Mouse (Mus musculus) lung, embryonic 14.5 days (tissue): Measurements from ENCODE around the gene Trim66. TPM values are rescaled to one million over a fixed set of nuclear protein-coding genes. Genes with fewer than 3 reads are reported as not detected.

Experiments used
- ATAC-seq: fragments of 200-750 bp; cut with Nextera tagmentation; 2 replicates; pipeline ENCODE4 v1.8.0; 2017; ENCODE audit warnings: mild to moderate bottlenecking, moderate TSS enrichment, moderate library complexity; ENCODE audit not compliant: insufficient read depth
- DNase-seq: peaks from one replicate; pipeline ENCODE4 v3.0.0-alpha.2; 2015
- H3K27ac ChIP-seq: fragments of 300-500 bp; sonication (generic); 2 replicates; pipeline ENCODE4 v1.5.1; 2014; ENCODE audit warnings: low read depth, mild to moderate bottlenecking, moderate library complexity
- H3K27me3 ChIP-seq: fragments of 300-500 bp; sonication (generic); 2 replicates; pipeline ENCODE4 v1.6.1; 2014; ENCODE audit warnings: low read length, control low read depth; ENCODE audit not compliant: insufficient read depth
- H3K36me3 ChIP-seq: fragments of 300-500 bp; sonication (generic); 2 replicates; pipeline ENCODE4 v1.6.1; 2014; ENCODE audit warnings: control low read depth; ENCODE audit not compliant: insufficient read depth
- H3K4me1 ChIP-seq: fragments of 300-500 bp; sonication (generic); 2 replicates; pipeline ENCODE4 v1.6.1; 2014; ENCODE audit warnings: antibody characterized with exemption, control low read depth; ENCODE audit not compliant: insufficient read depth
- H3K4me2 ChIP-seq: fragments of 300-500 bp; sonication (generic); 2 replicates; pipeline ENCODE4 v1.6.1; 2014; ENCODE audit warnings: mild to moderate bottlenecking
- H3K4me3 ChIP-seq: fragments of 300-500 bp; sonication (generic); 2 replicates; pipeline ENCODE4 v1.5.1; 2014; ENCODE audit warnings: low read depth, low read length
- H3K9ac ChIP-seq: fragments of 300-500 bp; sonication (generic); 2 replicates; pipeline ENCODE4 v1.6.1; 2014
- H3K9me3 ChIP-seq: fragments of 300-500 bp; sonication (generic); 2 replicates; pipeline ENCODE4 v1.6.1; 2016; ENCODE audit warnings: low read depth, low read length, control low read depth
- CTCF ChIP-seq: IDR thresholded peaks from 2 replicates; pipeline ENCODE4 v1.5.1; 2016; ENCODE audit warnings: antibody characterized with exemption, low read depth
- WGBS: fragments of 180-500 bp; shearing (Covaris S2); extraction: QIAGEN DNeasy Blood & Tissue Kit; methylation state at CpG from one replicate; pipeline ENCODE4 v1.1.7; 2014; 5-methylcytosine and 5-hydroxymethylcytosine counted together
- polyA plus RNA-seq: library from polyadenylated mRNA; unstranded; fragments of >200 nt; fragmentation: Nextera tagmentation; extraction: Ambion mirVana; gene quantifications from 2 replicates; pipeline ENCODE4 v1.2.1, GENCODE M21; 2014

The Trim66 gene
- polyA plus RNA-seq, 1 experiment from 2014 or later: 0.05 TPM

- H3K4me2 ChIP-seq: peak overlapping the region; percentile 91; the same call in 1 of the 2 replicates
- no peak overlapping the region for H3K4me3 ChIP-seq
- no peak overlapping the region for H3K27ac ChIP-seq
- TF ChIP-seq CTCF: no peak
- peaks cover 73% of the 10 kb centered on the region for H3K36me3 ChIP-seq
- DNase-seq (no peak), ATAC-seq (no peak)
- 69% methylated on average over 5 of the region's 5 CpGs for WGBS
- no peak overlapping the region; the same call in 1 of the 2 replicates for H3K9ac ChIP-seq
- no peaks in the 10 kb centered on the region for H3K9me3 ChIP-seq
- H3K4me1 ChIP-seq: peaks cover 14% of the 10 kb centered on the region; the same call in 1 of the 2 replicates
- H3K27me3 ChIP-seq: no peaks in the 10 kb centered on the region
Observed at GRCm38 (mm10) chr7:109522084-109522483, 14.2 kb upstream of the Trim66 start.

- TF ChIP-seq CTCF: no peak
- WGBS: 2% methylated on average over 10 of the region's 10 CpGs
- DNase-seq: peak; percentile 13
- H3K27me3 ChIP-seq: no peaks in the 10 kb centered on the region
- H3K36me3 ChIP-seq: peaks cover 51% of the 10 kb centered on the region
- H3K4me1 ChIP-seq: peaks cover 14% of the 10 kb centered on the region; the same call in 1 of the 2 replicates
- peak overlapping the region; percentile 98 for H3K9ac ChIP-seq
- H3K4me2 ChIP-seq: peak overlapping the region; percentile 91
- peak overlapping the region; percentile 98 for H3K4me3 ChIP-seq
- peak overlapping the region; percentile 98 for H3K27ac ChIP-seq
- ATAC-seq: no peak
- H3K9me3 ChIP-seq: no peaks in the 10 kb centered on the region
Observed at GRCm38 (mm10) chr7:109519936-109520335, 12.0 kb upstream of the Trim66 start.

- Histone ChIP-seq H3K36me3 (peaks cover 43% of the 10 kb centered on the region), H3K27ac (peak within 1 kb of the TSS; percentile 98), H3K4me2 (peak within 1 kb of the TSS; percentile 91), H3K9ac (peak within 1 kb of the TSS; percentile 98), H3K4me1 (peaks cover 14% of the 10 kb centered on the region; the same call in 1 of the 2 replicates), H3K9me3 (no peaks in the 10 kb centered on the region), H3K4me3 (peak within 1 kb of the TSS; percentile 98), H3K27me3 (no peaks in the 10 kb centered on the region)
- ATAC-seq: peak; percentile 92
- DNase-seq: peak; percentile 100
- under 1% methylated on average over 72 of the region's 72 CpGs for WGBS
- TF ChIP-seq CTCF: no peak
Observed at GRCm38 (mm10) chr7:109518838-109519696, 11.1 kb upstream of the Trim66 start, which contains the start of gene Rpl27a. Rpl27a (plus strand) TSS chr7:109519147.

DNA sequence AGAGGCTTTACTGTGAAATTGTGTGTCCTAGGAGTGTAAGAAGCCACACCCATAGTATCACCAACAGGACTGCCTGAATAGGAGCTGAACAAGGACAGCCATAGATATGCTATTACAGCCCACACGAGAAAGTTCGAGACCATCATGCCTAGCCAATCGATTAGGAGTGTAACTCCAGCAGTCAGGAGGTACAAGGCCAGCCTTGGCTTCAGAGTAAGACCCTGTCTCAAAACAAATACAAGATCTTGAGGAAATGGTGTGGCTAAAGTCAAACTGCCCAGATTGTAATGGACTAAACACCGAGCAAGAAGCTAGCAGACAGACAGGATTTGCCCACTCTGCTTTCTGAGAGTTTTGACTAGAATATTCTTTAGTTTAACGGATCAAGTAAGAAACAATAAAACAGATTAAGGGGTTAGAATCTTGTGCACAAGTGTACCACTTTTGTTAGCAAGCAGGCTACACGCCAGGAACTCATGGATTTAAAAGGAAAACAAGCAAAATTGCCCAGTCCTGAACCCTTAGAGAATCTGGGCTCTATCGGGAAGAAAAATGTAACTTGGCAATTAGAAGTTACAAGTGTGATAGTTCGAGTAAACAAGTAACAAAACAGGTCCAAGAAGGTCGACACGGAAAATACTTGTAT is 10.2 kb upstream of the Trim66 start:
- no peak for ATAC-seq
- DNase-seq: peak; percentile 42
- 7% methylated on average over 10 of the region's 10 CpGs for WGBS

GRCm38 (mm10) chr7:109516500-109516899 is 8.6 kb upstream of the Trim66 start:
- DNase-seq (no peak), ATAC-seq (no peak)
- H3K9ac ChIP-seq: no peak overlapping the region
- no peak for TF ChIP-seq CTCF
- no peak overlapping the region for H3K27ac ChIP-seq
- no peaks in the 10 kb centered on the region for H3K27me3 ChIP-seq
- H3K4me3 ChIP-seq: no peak overlapping the region
- H3K4me2 ChIP-seq: no peak overlapping the region
- 77% methylated on average over 3 of the region's 3 CpGs for WGBS
- no peaks in the 10 kb centered on the region for H3K9me3 ChIP-seq
- peaks cover 14% of the 10 kb centered on the region; the same call in 1 of the 2 replicates for H3K4me1 ChIP-seq
- H3K36me3 ChIP-seq: peaks cover 17% of the 10 kb centered on the region

More for the DNA sequence above, 10.2 kb upstream of the Trim66 start:
- Histone ChIP-seq H3K4me1 (peaks cover 14% of the 10 kb centered on the region; the same call in 1 of the 2 replicates), H3K36me3 (peaks cover 33% of the 10 kb centered on the region), H3K27ac (peak overlapping the region; percentile 98), H3K27me3 (no peaks in the 10 kb centered on the region), H3K9ac (peak overlapping the region; percentile 98), H3K9me3 (no peaks in the 10 kb centered on the region), H3K4me2 (peak overlapping the region; percentile 91), H3K4me3 (peak overlapping the region; percentile 98)
- no peak for TF ChIP-seq CTCF

DNA sequence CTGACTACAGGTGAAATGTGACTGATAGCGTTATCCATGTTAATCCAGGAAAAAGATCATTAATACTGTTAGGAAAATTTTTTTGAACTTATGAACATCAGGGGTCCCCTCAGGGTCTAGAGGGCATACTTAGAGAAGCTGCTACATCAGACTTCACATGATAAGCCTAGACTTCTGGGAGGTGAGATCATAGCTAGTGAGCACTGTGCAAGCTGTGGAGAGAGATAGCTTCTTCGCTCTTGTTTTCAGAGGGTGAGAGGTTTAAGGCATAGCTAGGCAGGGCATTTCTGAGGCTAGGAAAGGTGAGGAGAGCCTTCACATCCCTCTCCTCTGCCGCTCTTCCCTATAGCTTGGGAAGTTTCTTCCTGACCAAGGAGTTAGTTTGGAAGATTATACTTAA is 3.9 kb upstream of the Trim66 start:
- DNase-seq (no peak), ATAC-seq (no peak)
- TF ChIP-seq CTCF: no peak

DNA sequence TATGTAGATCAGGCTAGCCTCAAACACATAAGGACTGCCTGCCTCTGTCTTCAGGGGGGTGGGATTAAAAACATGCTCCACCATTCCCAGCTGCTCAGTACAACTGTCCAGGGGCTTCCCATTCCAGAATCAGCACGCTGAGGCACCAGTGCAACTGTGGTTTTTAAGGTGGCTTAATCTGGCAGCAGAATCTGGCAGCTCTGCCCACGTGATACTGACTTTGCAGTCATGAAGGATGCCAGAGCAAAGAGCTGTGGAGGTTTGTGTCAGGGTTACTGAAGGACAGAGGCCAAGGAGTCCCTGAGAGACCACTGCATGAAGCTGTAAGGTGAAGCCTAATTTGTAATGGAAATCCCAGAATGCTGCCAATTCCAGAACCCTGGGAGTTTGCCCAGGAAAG is 2.9 kb upstream of the Trim66 start:
- no peak for ATAC-seq
- Histone ChIP-seq H3K4me2 (no peak overlapping the region), H3K36me3 (no peaks in the 10 kb centered on the region), H3K27ac (no peak overlapping the region), H3K9ac (no peak overlapping the region), H3K4me3 (no peak overlapping the region), H3K4me1 (no peaks in the 10 kb centered on the region), H3K27me3 (no peaks in the 10 kb centered on the region), H3K9me3 (no peaks in the 10 kb centered on the region)
- TF ChIP-seq CTCF: no peak
- DNase-seq: no peak
- WGBS: 60% methylated on average over 2 of the region's 2 CpGs

More for the DNA sequence above, 3.9 kb upstream of the Trim66 start:
- Histone ChIP-seq H3K4me1 (no peaks in the 10 kb centered on the region), H3K9me3 (no peaks in the 10 kb centered on the region), H3K4me3 (no peak overlapping the region), H3K9ac (no peak overlapping the region), H3K4me2 (no peak overlapping the region), H3K27me3 (no peaks in the 10 kb centered on the region), H3K27ac (no peak overlapping the region), H3K36me3 (no peaks in the 10 kb centered on the region)
- WGBS: 80% methylated on average over 3 of the region's 3 CpGs
